Mouse (Mus musculus) adrenal gland, adult (tissue): Measurements from ENCODE around the gene Celf1.

Experiments
- DNase-seq, 2 experiments: peaks; one replicate each; pipeline ENCODE4 v3.0.0; 2022 to 2023; ENCODE audit warnings: low spot score in 1 of 2; ENCODE audit not compliant: inconsistent age in 2 of 2

Celf1 gene

GRCm38 (mm10) chr2:91060544-91061355 lies 120.6 kb downstream of the Celf1 start:
- DNase-seq: peak in 1 of 2 experiments; percentile 72

- DNase-seq: no peak
Measured at GRCm38 (mm10) chr2:91061849-91062481, 121.8 kb downstream of the Celf1 start.

DNA sequence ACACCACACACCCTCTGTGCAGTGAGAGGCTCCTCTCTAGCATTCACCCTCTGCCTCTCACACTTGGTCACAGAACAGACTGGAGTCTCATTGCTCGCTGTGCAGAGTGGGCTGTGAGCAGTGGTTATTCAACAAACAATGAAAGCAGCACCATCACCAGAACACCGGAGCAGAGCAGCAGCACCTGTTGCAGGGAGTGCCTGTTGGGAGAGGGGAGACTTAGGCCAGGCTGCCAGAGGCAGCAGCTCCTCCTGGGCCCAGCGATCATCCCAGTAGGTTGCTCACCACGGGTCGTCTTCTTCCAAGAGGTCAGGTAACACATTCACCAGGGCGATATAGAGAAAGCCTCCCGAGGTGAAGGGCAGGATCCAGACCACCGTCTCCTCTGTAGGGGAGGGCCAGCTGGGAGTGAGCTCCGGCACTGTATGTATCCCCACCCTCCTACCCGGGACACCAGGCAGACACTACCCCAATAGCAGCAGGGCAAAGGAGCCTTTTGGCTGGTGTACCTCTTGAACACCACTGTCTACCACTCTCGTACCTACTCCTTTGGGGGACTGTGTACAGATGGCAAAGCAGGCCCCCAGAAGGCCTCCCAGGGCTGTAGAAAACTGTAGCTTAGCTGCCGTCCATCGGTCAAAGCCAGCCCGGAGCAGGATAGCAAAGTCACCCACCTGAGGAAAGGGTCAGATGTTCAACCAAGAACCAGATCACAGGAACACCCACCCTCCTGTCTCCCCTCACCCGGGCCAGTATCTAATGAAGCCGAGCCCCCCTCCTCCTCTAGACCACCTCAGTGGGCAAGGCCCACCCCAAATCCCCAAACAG lies 122.8 kb downstream of the Celf1 start:
- no peak for DNase-seq

GRCm38 (mm10) chr2:91064211-91064610 lies 124.0 kb downstream of the Celf1 start:
- DNase-seq: no peak

DNA sequence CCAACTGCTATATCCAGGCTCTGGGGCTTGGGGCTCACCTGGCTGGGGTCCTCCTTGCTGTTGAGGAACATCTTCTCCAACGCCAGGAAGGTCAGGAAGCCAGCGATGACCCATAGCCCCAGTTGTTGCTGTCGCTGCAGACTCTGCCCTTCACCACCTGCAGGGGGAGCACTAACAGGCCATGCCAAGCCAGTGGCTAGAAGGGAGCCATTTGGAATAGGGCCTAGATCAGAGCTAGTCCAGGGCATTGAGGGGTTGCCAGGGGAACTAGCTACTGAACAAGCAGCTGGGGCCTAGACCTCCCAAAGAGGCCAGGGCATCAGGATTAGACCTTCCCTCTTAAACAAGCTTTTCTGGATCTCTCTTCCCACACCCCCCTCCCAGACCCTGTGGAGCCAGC lies 125.4 kb downstream of the Celf1 start:
- DNase-seq: peak in 1 of 2 experiments; percentile 80

DNA sequence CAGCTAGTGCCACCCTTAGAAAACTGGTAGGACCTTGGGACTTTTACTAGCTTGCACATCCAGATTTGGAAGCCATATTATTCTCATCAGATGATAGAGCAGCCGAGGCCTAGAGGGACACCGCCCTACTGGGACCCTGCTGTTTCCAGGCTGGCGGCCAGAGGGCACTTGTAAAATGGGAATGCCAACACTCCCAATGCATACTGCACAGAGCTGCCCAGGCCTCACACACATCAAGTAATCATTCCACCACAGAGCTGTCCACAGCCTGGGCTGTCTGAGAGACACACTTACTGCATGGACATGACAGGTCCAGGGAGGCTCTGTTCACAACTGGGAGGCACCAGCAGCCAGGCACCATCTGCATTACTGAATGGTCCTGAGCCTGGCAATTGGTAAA lies 126.3 kb downstream of the Celf1 start:
- DNase-seq: peak in 1 of 2 experiments; percentile 18

GRCm38 (mm10) chr2:91068162-91068871 lies 128.1 kb downstream of the Celf1 start:
- DNase-seq: peak in 1 of 2 experiments; percentile 55

GRCm38 (mm10) chr2:91068872-91069165 lies 128.6 kb downstream of the Celf1 start:
- DNase-seq: no peak
